Mouse (Mus musculus) adrenal gland, postnatal 14 days (tissue): ENCODE data around the gene Olr1. TPM values are rescaled to one million over a fixed set of nuclear protein-coding genes. Genes with fewer than 3 reads are reported as not detected.
"Not testable (repeated sequence)": the region's sequence is repeated elsewhere in the genome, so short reads cannot be mapped to it uniquely, and the experiment has no call there.

ENCODE experiments used
- DNase-seq: peaks from one replicate; pipeline ENCODE4 v3.0.0; 2021; ENCODE audit warnings: mixed read lengths
- total RNA-seq: library from RNA; stranded (reverse); gene quantifications from 2 replicates; pipeline ENCODE4 v1.2.3, GENCODE M21; 2021

Gene Olr1
- total RNA-seq, 1 experiment from 2014 or later: not detected

GRCm38 (mm10) chr6:129512367-129512766 is 5.4 kb upstream of the Olr1 start, which contains the start of gene Tmem52b:
Gene Tmem52b (plus strand): TSS chr6:129512555.
- no peak for DNase-seq

DNA sequence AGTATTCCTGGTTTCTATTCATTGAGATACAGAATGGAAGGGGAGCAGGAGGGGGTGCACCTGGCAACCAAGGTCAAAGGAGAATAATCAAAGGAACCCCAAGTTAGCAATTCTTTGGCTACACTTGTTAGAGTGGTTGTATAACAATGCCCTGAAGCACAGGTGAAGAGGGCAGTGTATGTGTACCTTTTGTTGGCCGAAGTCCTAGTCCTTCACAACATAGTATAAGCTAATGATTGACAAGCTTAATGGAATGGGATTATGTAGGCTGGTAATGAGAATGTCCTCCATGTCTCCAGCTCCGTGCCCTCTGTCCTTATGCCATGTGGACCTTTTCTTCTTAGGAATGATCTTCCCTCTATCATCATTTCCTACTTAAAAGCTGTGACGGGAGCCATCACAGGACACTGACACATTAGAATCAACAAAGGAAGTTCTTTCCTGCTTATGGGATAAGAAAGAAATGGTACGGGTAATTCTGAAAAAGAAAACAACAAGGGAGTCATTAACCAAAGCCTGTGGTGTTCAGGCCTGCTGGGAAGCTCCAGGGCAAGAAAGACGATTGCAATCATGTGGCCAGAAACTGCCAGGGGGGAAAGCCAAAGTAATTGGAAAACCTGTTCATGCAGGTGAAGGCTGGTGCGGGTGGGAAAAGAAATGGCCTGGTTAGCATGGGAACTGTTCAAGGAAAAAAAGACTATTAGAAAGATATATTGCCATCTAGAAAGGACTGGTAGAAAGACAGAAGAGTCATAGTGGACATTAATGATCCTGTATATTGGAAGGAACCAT is 3.4 kb upstream of the Olr1 start:
- DNase-seq: no peak

GRCm38 (mm10) chr6:129503471-129503870 is 3.5 kb downstream of the Olr1 start:
- DNase-seq: no peak

- DNase-seq: not testable (repeated sequence)
These were observed 7.4 kb downstream of the Olr1 start for GRCm38 (mm10) chr6:129499516-129499915.

GRCm38 (mm10) chr6:129497345-129498218 is 9.4 kb downstream of the Olr1 start:
- DNase-seq: no peak

DNA sequence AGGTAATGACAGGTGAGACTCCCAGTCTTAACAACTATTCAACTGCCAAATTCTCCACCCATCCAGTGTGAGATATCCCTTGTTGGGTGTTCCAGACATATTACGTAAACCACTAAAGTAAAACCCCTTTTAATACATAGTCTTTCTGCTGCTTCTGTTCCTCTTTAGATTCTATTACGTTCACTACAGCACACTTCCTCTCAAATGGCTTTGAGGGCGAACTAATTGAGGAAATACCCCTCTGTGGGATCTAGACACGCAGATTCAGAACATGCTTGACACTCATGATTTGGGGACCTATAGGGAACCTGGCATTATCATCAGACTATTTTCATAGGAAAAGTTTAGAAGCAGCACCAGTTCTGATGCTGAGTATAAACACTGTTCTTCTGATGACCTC is 12.0 kb downstream of the Olr1 start:
- DNase-seq: no peak

- DNase-seq: no peak
These were observed 26.6 kb downstream of the Olr1 start for GRCm38 (mm10) chr6:129480089-129480958.

GRCm38 (mm10) chr6:129476404-129477126 is 30.4 kb downstream of the Olr1 start:
- peak; percentile 17 for DNase-seq

GRCm38 (mm10) chr6:129472627-129473026 is 34.3 kb downstream of the Olr1 start:
- no peak for DNase-seq

DNA sequence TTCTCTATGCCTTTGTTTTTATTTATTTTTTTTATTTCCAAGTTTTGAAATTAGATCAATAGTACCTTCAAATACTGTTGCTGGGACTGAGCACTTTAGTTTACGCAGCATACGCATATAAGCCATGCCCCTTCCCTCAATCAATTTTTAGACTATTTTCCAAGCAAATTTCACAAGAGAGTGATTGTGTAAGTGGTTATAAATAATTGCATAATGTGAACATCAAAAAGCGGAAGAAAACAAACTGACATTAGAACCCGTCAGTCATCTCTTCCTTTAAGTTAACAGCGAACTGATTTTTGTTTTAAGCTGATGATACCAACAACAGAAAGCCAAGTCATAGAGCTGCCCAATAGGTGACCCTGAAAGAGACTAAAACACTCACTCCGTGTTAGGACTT is 35.6 kb downstream of the Olr1 start:
- DNase-seq: no peak

GRCm38 (mm10) chr6:129451411-129452039 is 55.4 kb downstream of the Olr1 start, which contains the start of gene Clec1a:
Gene Clec1a (minus strand): TSS chr6:129452000.
- DNase-seq: peak; percentile 40

- no peak for DNase-seq
These were observed 57.2 kb downstream of the Olr1 start for GRCm38 (mm10) chr6:129449743-129450142.

GRCm38 (mm10) chr6:129438033-129438432 is 68.9 kb downstream of the Olr1 start:
- DNase-seq: no peak

GRCm38 (mm10) chr6:129436025-129436424 is 70.9 kb downstream of the Olr1 start:
- DNase-seq: no peak

Other genes starting within 250 kb of the Olr1 start
- gene Cd69, start 231.7 kb downstream of the Olr1 start, total RNA-seq: 0.56 and 4.0 TPM in 2 replicates
- not detected in 2 replicates for gene 4922502D21Rik, start 175.4 kb downstream of the Olr1 start, total RNA-seq
- gene Clec12a, start 164.5 kb downstream of the Olr1 start, total RNA-seq: 0.67 and 0.79 TPM in 2 replicates
- 0.26 TPM in 1 of 2 replicates, not detected in the other for gene Clec12b, start 121.3 kb downstream of the Olr1 start, total RNA-seq
- 2.4 and 3.1 TPM in 2 replicates for gene Clec1b, start 109.9 kb downstream of the Olr1 start, total RNA-seq
- gene Clec9a, start 98.3 kb downstream of the Olr1 start, total RNA-seq: 0.82 and 1.4 TPM in 2 replicates
- 7.9 and 14.0 TPM in 2 replicates for gene Clec1a, start 55.2 kb downstream of the Olr1 start, total RNA-seq
- not detected in 2 replicates for gene Tmem52b, start 5.4 kb upstream of the Olr1 start, total RNA-seq
- gene Gabarapl1, start 26.0 kb upstream of the Olr1 start, total RNA-seq: 216 and 263 TPM in 2 replicates
- gene Klre1, start 70.7 kb upstream of the Olr1 start, total RNA-seq: not detected in 2 replicates
- gene Klrd1, start 84.6 kb upstream of the Olr1 start, total RNA-seq: 3.0 TPM in 1 of 2 replicates, not detected in the other
- 1.5 TPM in 1 of 2 replicates, not detected in the other for gene Klrk1, start 116.7 kb upstream of the Olr1 start, total RNA-seq
- not detected in 2 replicates for gene Klrc3, start 136.2 kb upstream of the Olr1 start, total RNA-seq
- gene Klrc2, start 153.5 kb upstream of the Olr1 start, total RNA-seq: not detected in 2 replicates
- not detected in 2 replicates for gene Klrc1, start 171.8 kb upstream of the Olr1 start, total RNA-seq
- gene Klri1, start 210.0 kb upstream of the Olr1 start, total RNA-seq: not detected in 2 replicates
- not detected in 2 replicates for gene Klri2, start 233.3 kb upstream of the Olr1 start, total RNA-seq